Mouse (Mus musculus) liver, postnatal 0 days (tissue): Measurements from ENCODE around the gene Elk3. TPM values are rescaled to one million over a fixed set of nuclear protein-coding genes. Genes with fewer than 3 reads are reported as not detected.

Experiments
- ATAC-seq: fragments of 200-750 bp; cut with Nextera tagmentation; 2 replicates; pipeline ENCODE4 v1.8.0; 2017; ENCODE audit warnings: mild to moderate bottlenecking, moderate library complexity
- DNase-seq: peaks from one replicate; pipeline ENCODE4 v3.0.0-alpha.2; 2016
- H3K27ac ChIP-seq: fragments of 300-500 bp; sonication (generic); 2 replicates; pipeline ENCODE4 v1.5.1; 2014; ENCODE audit warnings: antibody characterized with exemption, moderate library complexity, mild to moderate bottlenecking, low read depth
- H3K27me3 ChIP-seq: fragments of 300-500 bp; sonication (generic); 2 replicates; pipeline ENCODE4 v1.6.1; 2014; ENCODE audit warnings: low read length, control low read depth, mixed read lengths; ENCODE audit not compliant: insufficient read depth
- H3K36me3 ChIP-seq: fragments of 300-500 bp; sonication (generic); replicated peaks from 2 replicates; pipeline ENCODE4 v1.6.1; 2014; ENCODE audit warnings: mild to moderate bottlenecking, control low read depth, low read length, moderate library complexity, mixed read lengths; ENCODE audit not compliant: insufficient read depth
- H3K4me1 ChIP-seq: fragments of 300-500 bp; sonication (generic); 2 replicates; pipeline ENCODE4 v1.6.1; 2014; ENCODE audit warnings: antibody characterized with exemption, mild to moderate bottlenecking, control low read depth; ENCODE audit not compliant: insufficient read depth
- H3K4me2 ChIP-seq: fragments of 300-500 bp; sonication (generic); 2 replicates; pipeline ENCODE4 v1.6.1; 2014; ENCODE audit warnings: low read depth, mild to moderate bottlenecking, low read length, moderate library complexity, mixed read lengths
- H3K4me3 ChIP-seq: fragments of 300-500 bp; sonication (generic); 2 replicates; pipeline ENCODE4 v1.5.1; 2014; ENCODE audit warnings: low read depth, low read length
- H3K9ac ChIP-seq: fragments of 300-500 bp; sonication (generic); replicated peaks from 2 replicates; pipeline ENCODE4 v1.6.1; 2014; ENCODE audit warnings: mild to moderate bottlenecking, moderate library complexity
- H3K9me3 ChIP-seq: fragments of 300-500 bp; sonication (generic); 2 replicates; pipeline ENCODE4 v1.6.1; 2016; ENCODE audit warnings: mild to moderate bottlenecking, control low read depth, low read length, mixed read lengths
- CTCF ChIP-seq: sonication (generic); IDR thresholded peaks from 2 replicates; pipeline ENCODE4 v1.5.1; 2016; ENCODE audit warnings: antibody characterized with exemption, low read depth
- EP300 ChIP-seq: IDR thresholded peaks from 2 replicates; pipeline ENCODE4 v1.6.1; 2016; ENCODE audit warnings: antibody characterized with exemption, low read depth, mild to moderate bottlenecking
- WGBS: fragments of 180-500 bp; shearing (Covaris S2); extraction: QIAGEN DNeasy Blood & Tissue Kit; methylation state at CpG from one replicate; pipeline ENCODE4 v1.1.7; 2014; ENCODE audit not compliant: insufficient replicate concordance; 5-methylcytosine and 5-hydroxymethylcytosine counted together
- polyA plus RNA-seq: library from polyadenylated mRNA; unstranded; fragments of >200 nt; fragmentation: Nextera tagmentation; extraction: Ambion mirVana; gene quantifications from 2 replicates; pipeline ENCODE4 v1.2.1, GENCODE M21; 2015

Gene Elk3
- polyA plus RNA-seq, 1 experiment from 2014 or later = 7.9 TPM

- Histone ChIP-seq H3K4me3 (no peak overlapping the region), H3K4me2 (peak overlapping the region; percentile 44), H3K9me3 (no peaks in the 10 kb centered on the region), H3K27ac (peak overlapping the region; percentile 0; the same call in 1 of the 2 replicates), H3K27me3 (no peaks in the 10 kb centered on the region), H3K36me3 (peaks cover 8% of the 10 kb centered on the region; the same call in 1 of the 2 replicates), H3K9ac (no peak overlapping the region), H3K4me1 (peaks cover 13% of the 10 kb centered on the region)
- ATAC-seq = peak; percentile 33; the same call in 1 of the 2 replicates
- DNase-seq = no peak
- 31% methylated on average over 15 of the region's 15 CpGs for WGBS
- TF ChIP-seq CTCF (no peak), EP300 (no peak)
Measured at GRCm38 (mm10) chr10:93261981-93262499, 48.9 kb downstream of the Elk3 start.

- Histone ChIP-seq H3K36me3 (peaks cover 8% of the 10 kb centered on the region; the same call in 1 of the 2 replicates), H3K4me2 (peak overlapping the region; percentile 44), H3K4me1 (peaks cover 13% of the 10 kb centered on the region), H3K9ac (no peak overlapping the region), H3K27me3 (no peaks in the 10 kb centered on the region), H3K9me3 (no peaks in the 10 kb centered on the region), H3K27ac (peak overlapping the region; percentile 0), H3K4me3 (no peak overlapping the region)
- DNase-seq (no peak), ATAC-seq (peak; percentile 55; the same call in 1 of the 2 replicates)
- 27% methylated on average over 16 of the region's 16 CpGs for WGBS
- no peak for TF ChIP-seq EP300
- TF ChIP-seq CTCF = no peak
Measured at GRCm38 (mm10) chr10:93261132-93261980, 49.6 kb downstream of the Elk3 start.

GRCm38 (mm10) chr10:93259826-93260225, 51.1 kb downstream of the Elk3 start:
- ATAC-seq (no peak), DNase-seq (no peak)
- H3K27me3 ChIP-seq = no peaks in the 10 kb centered on the region
- TF ChIP-seq EP300 = no peak
- TF ChIP-seq CTCF = no peak
- no peak overlapping the region for H3K4me3 ChIP-seq
- peaks cover 8% of the 10 kb centered on the region; the same call in 1 of the 2 replicates for H3K36me3 ChIP-seq
- H3K9ac ChIP-seq = no peak overlapping the region
- no peak overlapping the region for H3K4me2 ChIP-seq
- H3K27ac ChIP-seq = no peak overlapping the region
- no peaks in the 10 kb centered on the region for H3K9me3 ChIP-seq
- peaks cover 13% of the 10 kb centered on the region for H3K4me1 ChIP-seq
- WGBS = 67% methylated on average over 5 of the region's 5 CpGs

- Histone ChIP-seq H3K9ac (no peak overlapping the region), H3K36me3 (0 out of 2 replicates have a peak, but pooled peaks cover 5% of the 10 kb centered on the region), H3K4me1 (0 out of 2 replicates have a peak, but pooled peaks cover 4% of the 10 kb centered on the region), H3K4me3 (no peak overlapping the region), H3K27me3 (no peaks in the 10 kb centered on the region), H3K27ac (no peak overlapping the region), H3K9me3 (no peaks in the 10 kb centered on the region), H3K4me2 (no peak overlapping the region)
- DNase-seq (no peak), ATAC-seq (no peak)
- 72% methylated on average over 13 of the region's 13 CpGs for WGBS
- TF ChIP-seq EP300 = no peak
- no peak for TF ChIP-seq CTCF
Measured at GRCm38 (mm10) chr10:93255294-93255693, 55.6 kb downstream of the Elk3 start.

- Histone ChIP-seq H3K9me3 (no peaks in the 10 kb centered on the region), H3K36me3 (peaks cover 9% of the 10 kb centered on the region; the same call in 1 of the 2 replicates), H3K4me2 (no peak overlapping the region), H3K27me3 (no peaks in the 10 kb centered on the region), H3K4me3 (no peak overlapping the region), H3K27ac (no peak overlapping the region), H3K4me1 (peaks cover 6% of the 10 kb centered on the region; the same call in 1 of the 2 replicates), H3K9ac (no peak overlapping the region)
- DNase-seq (no peak), ATAC-seq (no peak)
- TF ChIP-seq CTCF = no peak
- no peak for TF ChIP-seq EP300
- 81% methylated on average over 6 of the region's 6 CpGs for WGBS
Measured at GRCm38 (mm10) chr10:93253156-93253555, 57.8 kb downstream of the Elk3 start.

GRCm38 (mm10) chr10:93252661-93253060, 58.3 kb downstream of the Elk3 start:
- DNase-seq (no peak), ATAC-seq (no peak)
- no peak overlapping the region for H3K4me3 ChIP-seq
- no peaks in the 10 kb centered on the region for H3K27me3 ChIP-seq
- H3K9ac ChIP-seq = no peak overlapping the region
- peaks cover 6% of the 10 kb centered on the region; the same call in 1 of the 2 replicates for H3K4me1 ChIP-seq
- no peak overlapping the region for H3K27ac ChIP-seq
- WGBS = 84% methylated on average over 2 of the region's 2 CpGs
- H3K9me3 ChIP-seq = no peaks in the 10 kb centered on the region
- H3K36me3 ChIP-seq = peaks cover 11% of the 10 kb centered on the region; the same call in 1 of the 2 replicates
- no peak for TF ChIP-seq EP300
- no peak for TF ChIP-seq CTCF
- H3K4me2 ChIP-seq = no peak overlapping the region
